Mouse (Mus musculus) heart, embryonic 15.5 days (tissue): ENCODE data around the gene Chrnb2. TPM values are rescaled to one million over a fixed set of nuclear protein-coding genes. Genes with fewer than 3 reads are reported as not detected.

Experiments used
- ATAC-seq: fragments of 200-750 bp; cut with Nextera tagmentation; replicated peaks from 2 replicates; pipeline ENCODE4 v1.8.0; 2017; ENCODE audit warnings: low read depth, moderate TSS enrichment; ENCODE audit not compliant: insufficient number of reproducible peaks, insufficient read depth, low FRiP score
- H3K27ac ChIP-seq: fragments of 300-500 bp; sonication (generic); 2 replicates; pipeline ENCODE4 v1.5.1; 2015; ENCODE audit warnings: mild to moderate bottlenecking, inconsistent platforms
- H3K27me3 ChIP-seq: fragments of 300-500 bp; sonication (generic); 2 replicates; pipeline ENCODE4 v1.6.1; 2015; ENCODE audit warnings: inconsistent platforms
- H3K36me3 ChIP-seq: fragments of 300-500 bp; sonication (generic); 2 replicates; pipeline ENCODE4 v1.6.1; 2015; ENCODE audit warnings: mild to moderate bottlenecking, inconsistent platforms
- H3K4me1 ChIP-seq: fragments of 300-500 bp; sonication (generic); replicated peaks from 2 replicates; pipeline ENCODE4 v1.6.1; 2015; ENCODE audit warnings: inconsistent platforms
- H3K4me2 ChIP-seq: fragments of 300-500 bp; sonication (generic); 2 replicates; pipeline ENCODE4 v1.6.1; 2015; ENCODE audit warnings: inconsistent platforms, mild to moderate bottlenecking, moderate library complexity
- H3K4me3 ChIP-seq: fragments of 300-500 bp; sonication (generic); 2 replicates; pipeline ENCODE4 v1.5.1; 2015; ENCODE audit warnings: mild to moderate bottlenecking, inconsistent platforms
- H3K9ac ChIP-seq: fragments of 300-500 bp; sonication (generic); 2 replicates; pipeline ENCODE4 v1.6.1; 2015; ENCODE audit warnings: mild to moderate bottlenecking, inconsistent platforms
- H3K9me3 ChIP-seq: fragments of 300-500 bp; sonication (generic); replicated peaks from 2 replicates; pipeline ENCODE4 v1.6.1; 2016; ENCODE audit warnings: inconsistent platforms
- WGBS: fragments of 180-500 bp; shearing (Covaris S2); methylation state at CpG from one replicate; pipeline ENCODE4 v1.1.7; 2015; ENCODE audit warnings: mixed read lengths; 5-methylcytosine and 5-hydroxymethylcytosine counted together
- polyA plus RNA-seq: library from polyadenylated mRNA; unstranded; fragments of >200 nt; fragmentation: Nextera tagmentation; extraction: Ambion mirVana; gene quantifications from 2 replicates; pipeline ENCODE4 v1.2.1, GENCODE M21; 2015

The Chrnb2 gene
- polyA plus RNA-seq, 1 experiment from 2014 or later: 0.18 TPM

GRCm38 (mm10) chr3:89774236-89774960, 10.0 kb upstream of the Chrnb2 start:
- peak overlapping the region; percentile 99 for H3K9ac ChIP-seq
- H3K4me2 ChIP-seq: peak overlapping the region; percentile 87
- H3K9me3 ChIP-seq: no peaks in the 10 kb centered on the region
- ATAC-seq: no peak
- 32% methylated on average over 15 of the region's 15 CpGs for WGBS
- H3K4me1 ChIP-seq: peaks cover 31% of the 10 kb centered on the region
- H3K36me3 ChIP-seq: peaks cover 33% of the 10 kb centered on the region
- H3K4me3 ChIP-seq: peak overlapping the region; percentile 99
- no peaks in the 10 kb centered on the region for H3K27me3 ChIP-seq
- H3K27ac ChIP-seq: peak overlapping the region; percentile 98

GRCm38 (mm10) chr3:89773740-89774211, 9.3 kb upstream of the Chrnb2 start:
- Histone ChIP-seq H3K27ac (peak overlapping the region; percentile 98), H3K9me3 (no peaks in the 10 kb centered on the region), H3K4me1 (peaks cover 31% of the 10 kb centered on the region), H3K27me3 (no peaks in the 10 kb centered on the region), H3K9ac (peak overlapping the region; percentile 99), H3K4me3 (peak overlapping the region; percentile 99), H3K36me3 (peaks cover 27% of the 10 kb centered on the region), H3K4me2 (peak overlapping the region; percentile 87)
- ATAC-seq: peak; percentile 33
- WGBS: under 1% methylated on average over 28 of the region's 37 CpGs

GRCm38 (mm10) chr3:89772968-89773709, 8.7 kb upstream of the Chrnb2 start, which contains the start of gene Ube2q1:
Gene Ube2q1, plus strand, starts transcription at chr3:89773616.
- 2% methylated on average over 86 of the region's 90 CpGs for WGBS
- H3K4me2 ChIP-seq: peak within 1 kb of the TSS; percentile 87
- peak within 1 kb of the TSS; percentile 98 for H3K27ac ChIP-seq
- H3K36me3 ChIP-seq: peaks cover 21% of the 10 kb centered on the region
- no peaks in the 10 kb centered on the region for H3K27me3 ChIP-seq
- H3K9me3 ChIP-seq: no peaks in the 10 kb centered on the region
- peak within 1 kb of the TSS; percentile 99 for H3K9ac ChIP-seq
- ATAC-seq: peak; percentile 96
- H3K4me1 ChIP-seq: peaks cover 31% of the 10 kb centered on the region
- peak within 1 kb of the TSS; percentile 99 for H3K4me3 ChIP-seq

- peak; percentile 47 for ATAC-seq
Measured at GRCm38 (mm10) chr3:89772588-89772967, 8.1 kb upstream of the Chrnb2 start.

GRCm38 (mm10) chr3:89770425-89771002, 6.1 kb upstream of the Chrnb2 start:
- Histone ChIP-seq H3K27ac (no peak overlapping the region), H3K4me2 (no peak overlapping the region), H3K4me3 (no peak overlapping the region), H3K36me3 (no peaks in the 10 kb centered on the region), H3K27me3 (peaks cover 7% of the 10 kb centered on the region), H3K4me1 (peaks cover 25% of the 10 kb centered on the region), H3K9ac (no peak overlapping the region), H3K9me3 (no peaks in the 10 kb centered on the region)
- 45% methylated on average over 2 of the region's 2 CpGs for WGBS
- ATAC-seq: no peak

More at GRCm38 (mm10) chr3:89772588-89772967, 8.1 kb upstream of the Chrnb2 start:
- under 1% methylated on average over 17 of the region's 17 CpGs for WGBS
- peaks cover 31% of the 10 kb centered on the region for H3K4me1 ChIP-seq
- no peaks in the 10 kb centered on the region for H3K9me3 ChIP-seq
- H3K4me2 ChIP-seq: peak overlapping the region; percentile 87
- H3K27ac ChIP-seq: peak overlapping the region; percentile 98
- H3K4me3 ChIP-seq: peak overlapping the region; percentile 99
- peak overlapping the region; percentile 99 for H3K9ac ChIP-seq
- H3K36me3 ChIP-seq: peaks cover 17% of the 10 kb centered on the region
- H3K27me3 ChIP-seq: no peaks in the 10 kb centered on the region

GRCm38 (mm10) chr3:89769584-89769983, 5.2 kb upstream of the Chrnb2 start:
- 65% methylated on average over 7 of the region's 7 CpGs for WGBS

GRCm38 (mm10) chr3:89759786-89760185, 4.6 kb downstream of the Chrnb2 start:
- no peaks in the 10 kb centered on the region for H3K9me3 ChIP-seq
- WGBS: 60% methylated on average over 3 of the region's 3 CpGs
- H3K4me1 ChIP-seq: peaks cover 3% of the 10 kb centered on the region; the same call in 1 of the 2 replicates
- no peak overlapping the region for H3K9ac ChIP-seq
- no peaks in the 10 kb centered on the region for H3K36me3 ChIP-seq
- no peak overlapping the region for H3K27ac ChIP-seq
- no peak overlapping the region for H3K4me2 ChIP-seq
- ATAC-seq: no peak
- no peak overlapping the region for H3K4me3 ChIP-seq
- peaks cover 37% of the 10 kb centered on the region for H3K27me3 ChIP-seq

More at GRCm38 (mm10) chr3:89769584-89769983, 5.2 kb upstream of the Chrnb2 start:
- peaks cover 16% of the 10 kb centered on the region for H3K27me3 ChIP-seq
- no peak for ATAC-seq
- no peak overlapping the region for H3K9ac ChIP-seq
- no peaks in the 10 kb centered on the region for H3K36me3 ChIP-seq
- no peak overlapping the region for H3K4me2 ChIP-seq
- H3K9me3 ChIP-seq: no peaks in the 10 kb centered on the region
- H3K27ac ChIP-seq: no peak overlapping the region
- no peak overlapping the region for H3K4me3 ChIP-seq
- H3K4me1 ChIP-seq: peaks cover 16% of the 10 kb centered on the region

GRCm38 (mm10) chr3:89757851-89758250, 6.6 kb downstream of the Chrnb2 start:
- Histone ChIP-seq H3K4me1 (no peaks in the 10 kb centered on the region), H3K27ac (no peak overlapping the region), H3K4me3 (no peak overlapping the region), H3K27me3 (peaks cover 19% of the 10 kb centered on the region), H3K36me3 (no peaks in the 10 kb centered on the region), H3K4me2 (no peak overlapping the region), H3K9me3 (no peaks in the 10 kb centered on the region), H3K9ac (no peak overlapping the region)
- 63% methylated on average over 2 of the region's 2 CpGs for WGBS
- no peak for ATAC-seq

GRCm38 (mm10) chr3:89755283-89755682, 9.1 kb downstream of the Chrnb2 start:
- 65% methylated on average over 6 of the region's 6 CpGs for WGBS
- no peaks in the 10 kb centered on the region for H3K9me3 ChIP-seq
- H3K4me1 ChIP-seq: no peaks in the 10 kb centered on the region
- H3K4me3 ChIP-seq: no peak overlapping the region
- no peak overlapping the region for H3K9ac ChIP-seq
- H3K4me2 ChIP-seq: no peak overlapping the region
- peaks cover 12% of the 10 kb centered on the region for H3K27me3 ChIP-seq
- no peak overlapping the region for H3K27ac ChIP-seq
- H3K36me3 ChIP-seq: peaks cover 17% of the 10 kb centered on the region
- no peak for ATAC-seq

GRCm38 (mm10) chr3:89752307-89752706, 12.1 kb downstream of the Chrnb2 start:
- 39% methylated on average over 1 of the region's 1 CpGs for WGBS
- no peak for ATAC-seq

GRCm38 (mm10) chr3:89738509-89738908, 25.9 kb downstream of the Chrnb2 start:
- Histone ChIP-seq H3K36me3 (peaks cover 45% of the 10 kb centered on the region), H3K9ac (no peak overlapping the region), H3K27me3 (no peaks in the 10 kb centered on the region), H3K9me3 (no peaks in the 10 kb centered on the region), H3K4me1 (no peaks in the 10 kb centered on the region), H3K4me3 (no peak overlapping the region), H3K4me2 (no peak overlapping the region), H3K27ac (no peak overlapping the region)
- no peak for ATAC-seq
- WGBS: 87% methylated on average over 6 of the region's 6 CpGs

More at GRCm38 (mm10) chr3:89752307-89752706, 12.1 kb downstream of the Chrnb2 start:
- no peak overlapping the region for H3K4me2 ChIP-seq
- no peaks in the 10 kb centered on the region for H3K4me1 ChIP-seq
- H3K27me3 ChIP-seq: no peaks in the 10 kb centered on the region
- peaks cover 40% of the 10 kb centered on the region for H3K36me3 ChIP-seq
- H3K4me3 ChIP-seq: no peak overlapping the region
- no peaks in the 10 kb centered on the region for H3K9me3 ChIP-seq
- no peak overlapping the region for H3K27ac ChIP-seq
- H3K9ac ChIP-seq: no peak overlapping the region
